Mouse (Mus musculus) limb, embryonic 11.5 days (tissue): ENCODE results near the gene Setd1b. TPM values are rescaled to one million over a fixed set of nuclear protein-coding genes. Genes with fewer than 3 reads are reported as not detected.

ENCODE experiments used
- ATAC-seq: fragments of 200-750 bp; cut with Nextera tagmentation; 2 replicates; pipeline ENCODE4 v1.8.0; 2017; ENCODE audit warnings: low read depth; ENCODE audit not compliant: insufficient number of reproducible peaks, low FRiP score, low TSS enrichment
- DNase-seq: peaks from one replicate; pipeline ENCODE4 v3.0.0-alpha.2; 2015; ENCODE audit warnings: low spot score
- H3K27ac ChIP-seq: fragments of 300-500 bp; sonication (generic); replicated peaks from 2 replicates; pipeline ENCODE4 v1.5.1; 2014; ENCODE audit warnings: low read depth, mild to moderate bottlenecking, low read length
- H3K27me3 ChIP-seq: fragments of 300-500 bp; sonication (generic); 2 replicates; pipeline ENCODE4 v1.6.1; 2014; ENCODE audit warnings: mild to moderate bottlenecking, low read length, mixed read lengths; ENCODE audit not compliant: control insufficient read depth, insufficient read depth
- H3K36me3 ChIP-seq: fragments of 300-500 bp; sonication (generic); 2 replicates; pipeline ENCODE4 v1.6.1; 2014; ENCODE audit warnings: mild to moderate bottlenecking, low read length, moderate library complexity, mixed read lengths; ENCODE audit not compliant: control insufficient read depth, insufficient read depth
- H3K4me1 ChIP-seq: fragments of 300-500 bp; sonication (generic); 2 replicates; pipeline ENCODE4 v1.6.1; 2014; ENCODE audit warnings: low read length, mixed read lengths; ENCODE audit not compliant: control insufficient read depth, insufficient read depth
- H3K4me2 ChIP-seq: fragments of 300-500 bp; sonication (generic); 2 replicates; pipeline ENCODE4 v1.6.1; 2014; ENCODE audit warnings: low read depth, mild to moderate bottlenecking, moderate library complexity; ENCODE audit not compliant: severe bottlenecking
- H3K4me3 ChIP-seq: fragments of 300-500 bp; sonication (generic); 2 replicates; pipeline ENCODE4 v1.5.1; 2014; ENCODE audit warnings: low read depth, low read length
- H3K9ac ChIP-seq: fragments of 300-500 bp; sonication (generic); 2 replicates; pipeline ENCODE4 v1.6.1; 2014; ENCODE audit warnings: mild to moderate bottlenecking, low read length
- H3K9me3 ChIP-seq: fragments of 300-500 bp; sonication (generic); 2 replicates; pipeline ENCODE4 v1.6.1; 2016; ENCODE audit warnings: low read length; ENCODE audit not compliant: control insufficient read depth
- WGBS: fragments of 180-500 bp; shearing (Covaris S2); extraction: QIAGEN DNeasy Blood & Tissue Kit; methylation state at CpG from one replicate; pipeline ENCODE4 v1.1.7; 2014; 5-methylcytosine and 5-hydroxymethylcytosine counted together
- polyA plus RNA-seq: library from polyadenylated mRNA; unstranded; fragments of >200 nt; fragmentation: Nextera tagmentation; extraction: Ambion mirVana; gene quantifications from 2 replicates; pipeline ENCODE4 v1.2.1, GENCODE M21; 2014

The Setd1b gene
- polyA plus RNA-seq, 1 experiment from 2014 or later: 12.0 TPM

- H3K27ac ChIP-seq: 0 out of 2 replicates have a peak overlapping the region, but pooled peaks have one; percentile 21
- H3K9ac ChIP-seq: no peak overlapping the region
- no peaks in the 10 kb centered on the region for H3K27me3 ChIP-seq
- H3K4me2 ChIP-seq: peak overlapping the region; percentile 10; the same call in 1 of the 2 replicates
- H3K36me3 ChIP-seq: peaks cover 41% of the 10 kb centered on the region
- H3K4me3 ChIP-seq: no peak overlapping the region
- no peak for DNase-seq
- 89% methylated on average over 25 of the region's 25 CpGs for WGBS
- H3K9me3 ChIP-seq: no peaks in the 10 kb centered on the region
- H3K4me1 ChIP-seq: peaks cover 49% of the 10 kb centered on the region
- ATAC-seq: no peak
Measured at GRCm38 (mm10) chr5:123148073-123148722, 6.2 kb downstream of the Setd1b start.

- H3K4me3 ChIP-seq: peak overlapping the region; percentile 9
- H3K27me3 ChIP-seq: no peaks in the 10 kb centered on the region
- H3K36me3 ChIP-seq: peaks cover 51% of the 10 kb centered on the region
- H3K4me2 ChIP-seq: peak overlapping the region; percentile 40
- H3K27ac ChIP-seq: no peak overlapping the region; the same call in 1 of the 2 replicates
- 10% methylated on average over 19 of the region's 19 CpGs for WGBS
- H3K9ac ChIP-seq: 0 out of 2 replicates have a peak overlapping the region, but pooled peaks have one; percentile 34
- H3K9me3 ChIP-seq: no peaks in the 10 kb centered on the region
- ATAC-seq (peak; percentile 80), DNase-seq (peak; percentile 92)
- H3K4me1 ChIP-seq: peaks cover 39% of the 10 kb centered on the region
Measured at GRCm38 (mm10) chr5:123149451-123150400, 7.7 kb downstream of the Setd1b start.

- H3K36me3 ChIP-seq: peaks cover 51% of the 10 kb centered on the region
- no peak overlapping the region; the same call in 1 of the 2 replicates for H3K27ac ChIP-seq
- peak overlapping the region; percentile 4; the same call in 1 of the 2 replicates for H3K9ac ChIP-seq
Measured at GRCm38 (mm10) chr5:123150641-123151040, 8.6 kb downstream of the Setd1b start.

GRCm38 (mm10) chr5:123151077-123151476, 9.1 kb downstream of the Setd1b start:
- Histone ChIP-seq H3K9me3 (no peaks in the 10 kb centered on the region), H3K4me3 (no peak overlapping the region), H3K27me3 (no peaks in the 10 kb centered on the region), H3K9ac (no peak overlapping the region), H3K4me2 (peak overlapping the region; percentile 40; the same call in 1 of the 2 replicates), H3K27ac (no peak overlapping the region), H3K4me1 (peaks cover 28% of the 10 kb centered on the region), H3K36me3 (peaks cover 51% of the 10 kb centered on the region)
- WGBS: 39% methylated on average over 7 of the region's 7 CpGs
- no peak for ATAC-seq
- no peak for DNase-seq

More at GRCm38 (mm10) chr5:123150641-123151040, 8.6 kb downstream of the Setd1b start:
- ATAC-seq (no peak), DNase-seq (no peak)
- Histone ChIP-seq H3K27me3 (no peaks in the 10 kb centered on the region), H3K4me2 (peak overlapping the region; percentile 40), H3K4me1 (peaks cover 31% of the 10 kb centered on the region), H3K9me3 (no peaks in the 10 kb centered on the region), H3K4me3 (no peak overlapping the region)
- 41% methylated on average over 7 of the region's 7 CpGs for WGBS

GRCm38 (mm10) chr5:123151707-123152362, 9.8 kb downstream of the Setd1b start:
- Histone ChIP-seq H3K4me2 (no peak overlapping the region), H3K9ac (no peak overlapping the region), H3K27me3 (no peaks in the 10 kb centered on the region), H3K4me1 (peaks cover 25% of the 10 kb centered on the region), H3K4me3 (no peak overlapping the region), H3K9me3 (no peaks in the 10 kb centered on the region), H3K36me3 (peaks cover 45% of the 10 kb centered on the region), H3K27ac (no peak overlapping the region)
- DNase-seq: no peak
- ATAC-seq: no peak
- 94% methylated on average over 18 of the region's 19 CpGs for WGBS

GRCm38 (mm10) chr5:123152901-123153300, 10.9 kb downstream of the Setd1b start:
- Histone ChIP-seq H3K4me3 (no peak overlapping the region), H3K9ac (no peak overlapping the region), H3K27me3 (no peaks in the 10 kb centered on the region), H3K36me3 (peaks cover 36% of the 10 kb centered on the region), H3K4me2 (no peak overlapping the region), H3K4me1 (peaks cover 25% of the 10 kb centered on the region), H3K9me3 (no peaks in the 10 kb centered on the region), H3K27ac (no peak overlapping the region)
- ATAC-seq: no peak
- 100% methylated on average over 1 of the region's 1 CpGs for WGBS
- no peak for DNase-seq

GRCm38 (mm10) chr5:123155425-123155824, 13.4 kb downstream of the Setd1b start:
- DNase-seq (peak; percentile 76), ATAC-seq (no peak)
- Histone ChIP-seq H3K4me2 (no peak overlapping the region), H3K27me3 (no peaks in the 10 kb centered on the region), H3K36me3 (peaks cover 50% of the 10 kb centered on the region), H3K27ac (no peak overlapping the region), H3K4me3 (no peak overlapping the region), H3K4me1 (peaks cover 8% of the 10 kb centered on the region), H3K9ac (no peak overlapping the region), H3K9me3 (no peaks in the 10 kb centered on the region)
- 64% methylated on average over 7 of the region's 7 CpGs for whole genome bisulfite sequencing

- H3K27me3 ChIP-seq: no peaks in the 10 kb centered on the region
- no peaks in the 10 kb centered on the region for H3K4me1 ChIP-seq
- H3K9ac ChIP-seq: no peak overlapping the region
- H3K36me3 ChIP-seq: peaks cover 52% of the 10 kb centered on the region
- no peak overlapping the region for H3K4me3 ChIP-seq
- no peak for DNase-seq
- ATAC-seq: no peak
- no peak overlapping the region for H3K27ac ChIP-seq
- no peaks in the 10 kb centered on the region for H3K9me3 ChIP-seq
- H3K4me2 ChIP-seq: no peak overlapping the region
- WGBS: 92% methylated on average over 12 of the region's 12 CpGs
Measured at GRCm38 (mm10) chr5:123156763-123157162, 14.8 kb downstream of the Setd1b start.
